Mouse (Mus musculus) stomach, postnatal 0 days (tissue): Measurements from ENCODE around the gene Pccb. TPM values are rescaled to one million over a fixed set of nuclear protein-coding genes. Genes with fewer than 3 reads are reported as not detected.
A peak's percentile ranks its signal among the peaks of the same experiment; 100 is the strongest.

Source experiments
- ATAC-seq: fragments of 200-750 bp; cut with Nextera tagmentation; 2 replicates; pipeline ENCODE4 v1.8.0; 2017; ENCODE audit not compliant: low FRiP score, low TSS enrichment
- DNase-seq: peaks from one replicate; pipeline ENCODE4 v3.0.0-alpha.2; 2016; ENCODE audit warnings: low spot score
- H3K27ac ChIP-seq: fragments of 300-500 bp; sonication (generic); replicated peaks from 2 replicates; pipeline ENCODE4 v1.5.1; 2014; ENCODE audit warnings: mild to moderate bottlenecking, control low read depth
- H3K27me3 ChIP-seq: fragments of 300-500 bp; sonication (generic); 2 replicates; pipeline ENCODE4 v1.6.1; 2014; ENCODE audit warnings: low read length; ENCODE audit not compliant: control insufficient read depth, insufficient read depth
- H3K36me3 ChIP-seq: fragments of 300-500 bp; sonication (generic); 2 replicates; pipeline ENCODE4 v1.6.1; 2014; ENCODE audit warnings: low read length, mixed read lengths; ENCODE audit not compliant: control insufficient read depth, insufficient read depth
- H3K4me1 ChIP-seq: fragments of 300-500 bp; sonication (generic); replicated peaks from 2 replicates; pipeline ENCODE4 v1.6.1; 2014; ENCODE audit warnings: antibody characterized with exemption; ENCODE audit not compliant: control insufficient read depth, insufficient read depth
- H3K4me2 ChIP-seq: fragments of 300-500 bp; sonication (generic); replicated peaks from 2 replicates; pipeline ENCODE4 v1.6.1; 2014; ENCODE audit warnings: low read depth, mild to moderate bottlenecking, control low read depth, moderate library complexity
- H3K4me3 ChIP-seq: fragments of 300-500 bp; sonication (generic); 2 replicates; pipeline ENCODE4 v1.5.1; 2014; ENCODE audit warnings: low read depth, low read length, control low read depth
- H3K9ac ChIP-seq: fragments of 300-500 bp; sonication (generic); 2 replicates; pipeline ENCODE4 v1.6.1; 2014; ENCODE audit warnings: mild to moderate bottlenecking, low read length, control low read depth, mixed read lengths
- H3K9me3 ChIP-seq: fragments of 300-500 bp; sonication (generic); 2 replicates; pipeline ENCODE4 v1.6.1; 2016; ENCODE audit warnings: low read length; ENCODE audit not compliant: control insufficient read depth
- CTCF ChIP-seq: IDR thresholded peaks from 2 replicates; pipeline ENCODE4 v1.5.1; 2016; ENCODE audit warnings: antibody characterized with exemption, low read depth, mild to moderate bottlenecking, moderate library complexity
- EP300 ChIP-seq: optimal IDR thresholded peaks from 2 replicates; pipeline ENCODE3; 2016; ENCODE audit warnings: antibody characterized with exemption
- WGBS: fragments of 180-500 bp; shearing (Covaris S2); extraction: QIAGEN DNeasy Blood & Tissue Kit; methylation state at CpG from one replicate; pipeline ENCODE4 v1.1.7; 2014; 5-methylcytosine and 5-hydroxymethylcytosine counted together
- polyA plus RNA-seq: library from polyadenylated mRNA; unstranded; fragments of >200 nt; fragmentation: Nextera tagmentation; extraction: Ambion mirVana; gene quantifications from 2 replicates; pipeline ENCODE4 v1.2.1, GENCODE M21; 2015

Gene Pccb
- polyA plus RNA-seq, 1 experiment from 2014 or later, result 29.9 TPM

DNA sequence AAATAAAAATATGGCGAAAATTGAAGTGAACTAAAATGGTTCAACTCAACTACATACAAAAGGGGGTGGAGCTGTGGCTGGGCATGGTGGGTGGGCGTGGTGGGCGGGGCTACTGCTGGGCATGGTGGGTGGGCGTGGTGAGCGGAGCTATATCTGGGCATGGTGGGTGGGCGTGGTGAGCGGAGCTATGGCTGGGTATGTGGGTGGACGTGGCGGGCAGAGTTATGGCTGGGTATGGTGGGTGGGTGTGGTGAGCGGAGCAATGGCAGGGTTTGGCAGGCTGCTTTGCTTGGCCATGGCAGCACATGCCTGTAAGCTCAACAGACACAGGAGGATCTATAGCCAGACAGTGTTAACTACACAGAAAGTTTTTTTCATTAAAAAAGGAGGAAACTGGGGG lies 15.9 kb downstream of the Pccb start:
- TF ChIP-seq EP300 (no peak), CTCF (no peak)
- H3K9ac ChIP-seq, result no peak overlapping the region
- DNase-seq, result no peak
- 99% methylated on average over 9 of the region's 10 CpGs for WGBS
- H3K36me3 ChIP-seq, result peaks cover 3% of the 10 kb centered on the region; the same call in 1 of the 2 replicates
- no peaks in the 10 kb centered on the region for H3K27me3 ChIP-seq
- H3K4me1 ChIP-seq, result no peaks in the 10 kb centered on the region
- no peak overlapping the region for H3K27ac ChIP-seq
- H3K9me3 ChIP-seq, result no peaks in the 10 kb centered on the region
- no peak overlapping the region for H3K4me2 ChIP-seq
- H3K4me3 ChIP-seq, result no peak overlapping the region
- peak; percentile 47; the same call in 1 of the 2 replicates for ATAC-seq

GRCm38 (mm10) chr9:101017734-101018516 lies 16.8 kb downstream of the Pccb start:
- H3K9me3 ChIP-seq, result no peaks in the 10 kb centered on the region
- no peak overlapping the region for H3K4me3 ChIP-seq
- H3K36me3 ChIP-seq, result peaks cover 3% of the 10 kb centered on the region; the same call in 1 of the 2 replicates
- ATAC-seq, result no peak
- H3K4me1 ChIP-seq, result no peaks in the 10 kb centered on the region
- no peak overlapping the region for H3K27ac ChIP-seq
- TF ChIP-seq CTCF (peak; percentile 39), EP300 (no peak)
- WGBS, result 43% methylated on average over 15 of the region's 15 CpGs
- DNase-seq, result no peak
- no peak overlapping the region for H3K4me2 ChIP-seq
- H3K9ac ChIP-seq, result no peak overlapping the region
- no peaks in the 10 kb centered on the region for H3K27me3 ChIP-seq

GRCm38 (mm10) chr9:101015324-101015723 lies 19.4 kb downstream of the Pccb start:
- H3K4me1 ChIP-seq, result no peaks in the 10 kb centered on the region
- H3K36me3 ChIP-seq, result peaks cover 5% of the 10 kb centered on the region; the same call in 1 of the 2 replicates
- no peaks in the 10 kb centered on the region for H3K9me3 ChIP-seq
- no peak overlapping the region for H3K27ac ChIP-seq
- TF ChIP-seq EP300 (no peak), CTCF (no peak)
- H3K4me3 ChIP-seq, result no peak overlapping the region
- no peaks in the 10 kb centered on the region for H3K27me3 ChIP-seq
- WGBS, result 90% methylated on average over 9 of the region's 9 CpGs
- no peak for ATAC-seq
- no peak for DNase-seq
- H3K9ac ChIP-seq, result no peak overlapping the region
- no peak overlapping the region for H3K4me2 ChIP-seq

GRCm38 (mm10) chr9:101012433-101012832 lies 22.3 kb downstream of the Pccb start:
- Histone ChIP-seq H3K4me2 (no peak overlapping the region), H3K4me1 (no peaks in the 10 kb centered on the region), H3K27ac (no peak overlapping the region), H3K9me3 (no peaks in the 10 kb centered on the region), H3K27me3 (no peaks in the 10 kb centered on the region), H3K4me3 (no peak overlapping the region), H3K9ac (no peak overlapping the region), H3K36me3 (peaks cover 8% of the 10 kb centered on the region)
- no peak for ATAC-seq
- no peak for DNase-seq
- WGBS, result 71% methylated on average over 10 of the region's 10 CpGs
- TF ChIP-seq EP300 (no peak), CTCF (no peak)

- Histone ChIP-seq H3K4me1 (no peaks in the 10 kb centered on the region; the same call in 1 of the 2 replicates), H3K27ac (no peak overlapping the region), H3K27me3 (no peaks in the 10 kb centered on the region), H3K4me3 (no peak overlapping the region), H3K9me3 (no peaks in the 10 kb centered on the region), H3K36me3 (peaks cover 3% of the 10 kb centered on the region; the same call in 1 of the 2 replicates), H3K9ac (no peak overlapping the region), H3K4me2 (no peak overlapping the region)
- WGBS, result 44% methylated on average over 4 of the region's 4 CpGs
- DNase-seq (peak; percentile 25), ATAC-seq (0 out of 2 replicates have a peak, but pooled peaks have one; percentile 38)
- TF ChIP-seq EP300 (no peak), CTCF (no peak)
These were observed 28.8 kb downstream of the Pccb start for GRCm38 (mm10) chr9:101005866-101006265.

GRCm38 (mm10) chr9:101003302-101003701 lies 31.4 kb downstream of the Pccb start:
- DNase-seq, result no peak
- H3K9me3 ChIP-seq, result no peaks in the 10 kb centered on the region
- H3K36me3 ChIP-seq, result 0 out of 2 replicates have a peak, but pooled peaks cover 2% of the 10 kb centered on the region
- H3K4me1 ChIP-seq, result no peaks in the 10 kb centered on the region; the same call in 1 of the 2 replicates
- no peak overlapping the region for H3K27ac ChIP-seq
- no peak for TF ChIP-seq EP300
- no peak for TF ChIP-seq CTCF
- no peak overlapping the region for H3K4me2 ChIP-seq
- no peak for ATAC-seq
- H3K27me3 ChIP-seq, result no peaks in the 10 kb centered on the region
- H3K4me3 ChIP-seq, result no peak overlapping the region
- no peak overlapping the region for H3K9ac ChIP-seq
- 89% methylated on average over 5 of the region's 5 CpGs for WGBS
